In the genomic region with DNA sequence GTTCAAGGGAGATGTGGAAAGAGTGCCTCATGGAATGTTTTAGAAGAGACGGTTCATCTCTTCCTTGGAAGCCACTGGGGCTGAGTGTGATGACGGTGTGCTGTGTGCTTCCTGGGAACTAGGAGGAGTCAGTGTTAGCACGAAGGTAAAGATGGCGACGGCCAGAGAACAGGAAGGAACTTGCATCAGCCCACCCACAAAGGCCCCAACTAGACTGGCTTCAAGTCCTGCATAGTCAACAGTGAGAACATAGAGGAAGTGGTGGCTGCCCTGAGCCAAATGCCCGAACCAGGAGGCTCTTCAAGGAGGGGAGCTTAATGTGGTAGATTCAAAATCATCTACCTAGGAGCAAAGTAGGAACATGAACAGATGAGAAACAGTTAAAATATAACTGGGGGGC, we compare ENCODE assay signal across 33 mouse cellular contexts. TPM values are rescaled to one million over a fixed set of nuclear protein-coding genes. Genes with fewer than 3 reads are reported as not detected.
DNase-seq lines count a peak whose midpoint lies in the region; ATAC-seq and TF ChIP-seq lines count a peak whose summit lies in the region.
"Had no signal": no experiment of that assay in that cellular context is flagged by ENCODE, and none has a peak within 500 bp of the region (broad histone marks: within the 10 kb centered on the region; RNA-seq: fewer than 3 reads in every experiment).

No protein-coding gene starts in this region.

- no peak overlapping the region for H3K4me2 ChIP-seq in liver, embryonic 12.5 days
- H3K4me2 ChIP-seq in midbrain, embryonic 15.5 days: no peak overlapping the region
- H3K4me2 ChIP-seq: hindbrain, embryonic 13.5 days; kidney, embryonic 15.5 days; liver, embryonic 13.5 days; lung, embryonic 15.5 days; midbrain, embryonic 12.5 days had no signal

- no peaks in the 10 kb centered on the region for H3K27me3 ChIP-seq in liver, embryonic 12.5 days (replicated peaks)
- peaks cover 1% of the 10 kb centered on the region for H3K27me3 ChIP-seq in megakaryocyte, embryonic 14.5 days (replicated peaks)
- peaks cover 10% of the 10 kb centered on the region; the same call in 1 of the 2 replicates for H3K27me3 ChIP-seq in midbrain, embryonic 15.5 days (replicated peaks)
- H3K27me3 ChIP-seq: liver, embryonic 13.5 days; Patski had no signal

- ATAC-seq in liver, embryonic 12.5 days: no peak
- peak; percentile 75 to 83 for ATAC-seq in hematopoietic stem cell, adult 5-6 weeks (replicated peaks in 1 of 2; ENCODE audit: insufficient read depth in 1 of 2, low FRiP score in 2 of 2, low TSS enrichment in 1 of 2, low read depth in 1 of 2, poor library complexity in 2 of 2, severe bottlenecking in 2 of 2)
- ATAC-seq in midbrain, embryonic 15.5 days (replicated peaks): no peak
- ATAC-seq: forebrain, embryonic 14.5 days; Patski had no signal

- TF ChIP-seq CTCF in bone marrow, adult 2 months (IDR thresholded peaks at IDR 0.05; ENCODE audit: control insufficient read depth, insufficient read depth, low read length): no peak

- no peak overlapping the region for H3K9ac ChIP-seq in liver, embryonic 12.5 days
- no peak overlapping the region for H3K9ac ChIP-seq in midbrain, embryonic 15.5 days
- H3K9ac ChIP-seq: hindbrain, embryonic 13.5 days; kidney, embryonic 15.5 days; liver, embryonic 13.5 days; lung, embryonic 15.5 days; midbrain, embryonic 12.5 days had no signal

- WGBS in liver, embryonic 12.5 days (ENCODE audit: insufficient replicate concordance): 36% methylated on average over 6 of the region's 6 CpGs
- WGBS in bone marrow, adult 2 months: 15% methylated on average over 6 of the region's 6 CpGs
- 89% methylated on average over 6 of the region's 6 CpGs for WGBS in midbrain, embryonic 15.5 days

- 0 out of 2 replicates have a peak, but pooled peaks cover 8% of the 10 kb centered on the region for H3K4me1 ChIP-seq in liver, embryonic 12.5 days
- peaks cover 8% of the 10 kb centered on the region for H3K4me1 ChIP-seq in bone marrow, adult 2 months (ENCODE audit: control insufficient read depth, insufficient read depth, low read length)
- H3K4me1 ChIP-seq in megakaryocyte, embryonic 14.5 days: peaks cover 60% of the 10 kb centered on the region
- no peaks in the 10 kb centered on the region for H3K4me1 ChIP-seq in midbrain, embryonic 15.5 days
- H3K4me1 ChIP-seq: hindbrain, embryonic 13.5 days; kidney, embryonic 15.5 days; liver, embryonic 13.5 days; lung, embryonic 15.5 days; midbrain, embryonic 12.5 days had no signal

- no peaks in the 10 kb centered on the region; the same call in 1 of the 2 replicates for H3K9me3 ChIP-seq in liver, embryonic 12.5 days (replicated peaks)
- peaks cover 11% of the 10 kb centered on the region for H3K9me3 ChIP-seq in megakaryocyte, embryonic 14.5 days
- H3K9me3 ChIP-seq in midbrain, embryonic 15.5 days: no peaks in the 10 kb centered on the region
- H3K9me3 ChIP-seq: hindbrain, embryonic 13.5 days; kidney, embryonic 15.5 days; liver, embryonic 13.5 days; lung, embryonic 15.5 days had no signal

- H3K36me3 ChIP-seq in liver, embryonic 12.5 days: no peaks in the 10 kb centered on the region
- H3K36me3 ChIP-seq in megakaryocyte, embryonic 14.5 days (replicated peaks; ENCODE audit: low read length): peaks cover 13% of the 10 kb centered on the region
- no peaks in the 10 kb centered on the region for H3K36me3 ChIP-seq in midbrain, embryonic 15.5 days (replicated peaks)
- H3K36me3 ChIP-seq: hindbrain, embryonic 13.5 days; kidney, embryonic 15.5 days; liver, embryonic 13.5 days; lung, embryonic 15.5 days; midbrain, embryonic 12.5 days had no signal

- TF ChIP-seq POLR2A in bone marrow, adult 2 months (IDR thresholded peaks at IDR 0.05; ENCODE audit: borderline replicate concordance, control insufficient read depth, low read depth, low read length): no peak

- H3K4me3 ChIP-seq in liver, embryonic 12.5 days: no peak overlapping the region
- H3K4me3 ChIP-seq in bone marrow, adult 2 months (replicated peaks; ENCODE audit: control insufficient read depth, low read depth, low read length): no peak overlapping the region
- peak overlapping the region; percentile 17 for H3K4me3 ChIP-seq in megakaryocyte, embryonic 14.5 days (replicated peaks)
- H3K4me3 ChIP-seq in midbrain, embryonic 15.5 days: no peak overlapping the region
- H3K4me3 ChIP-seq: hindbrain, embryonic 13.5 days; kidney, embryonic 15.5 days; liver, embryonic 13.5 days; lung, embryonic 15.5 days; midbrain, embryonic 12.5 days had no signal

- no peak overlapping the region for H3K27ac ChIP-seq in liver, embryonic 12.5 days
- peak overlapping the region; percentile 85 for H3K27ac ChIP-seq in bone marrow, adult 2 months (ENCODE audit: control insufficient read depth, insufficient read depth, low read depth, low read length, poor library complexity)
- no peak overlapping the region for H3K27ac ChIP-seq in midbrain, embryonic 15.5 days
- H3K27ac ChIP-seq: hindbrain, embryonic 13.5 days; kidney, embryonic 15.5 days; liver, embryonic 13.5 days; lung, embryonic 15.5 days; midbrain, embryonic 12.5 days had no signal

- peak; percentile 26 for DNase-seq in liver
- DNase-seq in adrenal gland, postnatal 4 days (ENCODE audit: low spot score in 2 of 2): no peak
- DNase-seq in right cerebral cortex, postnatal 25 days: no peak
- DNase-seq: adrenal gland, postnatal 36 days; cerebellum, adult 2 months; cerebellum, postnatal 25 days; kidney, adult 11 months; kidney, postnatal 4 days; liver, embryonic 13.5 days; retina, postnatal 1 day; thymus, postnatal 25 days had no signal

RNA-seq across cellular contexts. Expression of a gene that starts 17.1 kb away (rescaled TPM):
- polyA plus RNA-seq in liver, embryonic 12.5 days (2016; fragmentation: Nextera tagmentation; extraction: Ambion mirVana): 0.39 and 0.67 TPM in 2 replicates
- 3.1 and 17.5 TPM in 2 replicates for polyA plus RNA-seq in bone marrow, adult 2 months (2011; ENCODE audit: insufficient read depth, insufficient read length, low replicate concordance, missing spikeins)
- total RNA-seq in hematopoietic stem cell, adult 5-6 weeks (2017): 3.5 and 16.8 TPM in 2 replicates
- 1.3 TPM in 1 of 2 replicates, not detected in the other for polyA plus RNA-seq in megakaryocyte, embryonic 14.5 days (2012; ENCODE audit: insufficient read depth, low replicate concordance)
- total RNA-seq in adrenal gland, postnatal 4 days (2021): under 1 TPM; 0.73 to 0.76 TPM
- 0.14 TPM in 1 of 2 replicates, not detected in the other for polyA plus RNA-seq in midbrain, embryonic 15.5 days (2015; fragmentation: Nextera tagmentation; extraction: Ambion mirVana)
- total RNA-seq: ES-E14 had no signal
- polyA plus RNA-seq: forebrain, embryonic 14.5 days; hindbrain, embryonic 13.5 days; limb, embryonic 11.5 days had no signal

RNA-seq across cellular contexts. Expression of a gene that starts 27.3 kb away (rescaled TPM):
- polyA plus RNA-seq in liver, embryonic 12.5 days (2016; fragmentation: Nextera tagmentation; extraction: Ambion mirVana): 3.7 and 4.6 TPM in 2 replicates
- 4.7 and 15.1 TPM in 2 replicates for polyA plus RNA-seq in bone marrow, adult 2 months (2011; ENCODE audit: insufficient read depth, insufficient read length, low replicate concordance, missing spikeins)
- total RNA-seq in hematopoietic stem cell, adult 5-6 weeks (2017): 10.7 and 19.2 TPM in 2 replicates
- polyA plus RNA-seq in megakaryocyte, embryonic 14.5 days (2012; ENCODE audit: insufficient read depth, low replicate concordance): 3.4 and 3.6 TPM in 2 replicates
- total RNA-seq in adrenal gland, postnatal 4 days (2021): 1 to 10 TPM; 1.9 to 3.3 TPM
- polyA plus RNA-seq in midbrain, embryonic 15.5 days (2015; fragmentation: Nextera tagmentation; extraction: Ambion mirVana): 0.86 and 0.94 TPM in 2 replicates

RNA-seq across cellular contexts. Expression of a gene that starts 51.8 kb away (rescaled TPM):
- polyA plus RNA-seq in liver, embryonic 12.5 days (2016; fragmentation: Nextera tagmentation; extraction: Ambion mirVana): not detected in 2 replicates
- 4.0 and 12.7 TPM in 2 replicates for polyA plus RNA-seq in bone marrow, adult 2 months (2011; ENCODE audit: insufficient read depth, insufficient read length, low replicate concordance, missing spikeins)
- not detected in 2 replicates for total RNA-seq in hematopoietic stem cell, adult 5-6 weeks (2017)
- polyA plus RNA-seq in megakaryocyte, embryonic 14.5 days (2012; ENCODE audit: insufficient read depth, low replicate concordance): not detected in 2 replicates
- not detected for total RNA-seq in adrenal gland, postnatal 4 days (2021)
- polyA plus RNA-seq in midbrain, embryonic 15.5 days (2015; fragmentation: Nextera tagmentation; extraction: Ambion mirVana): not detected in 2 replicates
- total RNA-seq: adrenal gland, adult 18-20 months; adrenal gland, postnatal 36 days; ES-E14; gastrocnemius, adult 8-10 months; heart, adult 18-20 months; heart, postnatal 25 days; layer of hippocampus, postnatal 10 days had no signal
- polyA plus RNA-seq: embryonic facial prominence, embryonic 14.5 days; forebrain, embryonic 14.5 days; frontal cortex, adult 2 months; heart, embryonic 14.5 days; hindbrain, embryonic 13.5 days; kidney, embryonic 15.5 days; limb, embryonic 11.5 days; lung, embryonic 15.5 days; midbrain, embryonic 12.5 days; neural tube, embryonic 11.5 days; Patski had no signal

Comparison
In these comparisons a context has a peak if more than half of its experiments do, and no peak if none do; other contexts are left out.
1. ATAC-seq: peak in hematopoietic stem cell, adult 5-6 weeks (2 of 2); none in liver, embryonic 12.5 days (single experiment) and midbrain, embryonic 15.5 days (single experiment).